Comparison of ENCODE assay signal across 20 mouse cellular contexts in genomic region chr10:68156646-68157245, GRCm38 (mm10).
DNase-seq lines count a peak whose midpoint lies in the region; ATAC-seq lines count a peak whose summit lies in the region.
"Had no signal": no experiment of that assay in that cellular context is flagged by ENCODE, and none has a peak within 500 bp of the region (broad histone marks: within the 10 kb centered on the region; RNA-seq: fewer than 3 reads in every experiment).

No protein-coding gene starts in this region.

- H3K4me1 ChIP-seq in liver, embryonic 12.5 days = peaks cover 62% of the 10 kb centered on the region
- peaks cover 14% of the 10 kb centered on the region for H3K4me1 ChIP-seq in intestine, embryonic 16.5 days (ENCODE audit: control insufficient read depth, insufficient read depth, low read length)
- peaks cover 23% of the 10 kb centered on the region for H3K4me1 ChIP-seq in midbrain, embryonic 13.5 days (replicated peaks)
- H3K4me1 ChIP-seq: embryonic facial prominence, embryonic 12.5 days had no signal

- H3K9me3 ChIP-seq in liver, embryonic 12.5 days (replicated peaks) = no peaks in the 10 kb centered on the region
- peaks cover 5% of the 10 kb centered on the region; the same call in 1 of the 2 replicates for H3K9me3 ChIP-seq in intestine, embryonic 16.5 days (ENCODE audit: control insufficient read depth, low read length)
- H3K9me3 ChIP-seq in midbrain, embryonic 13.5 days = no peaks in the 10 kb centered on the region
- H3K9me3 ChIP-seq: hindbrain, embryonic 13.5 days; limb, embryonic 15.5 days; midbrain, embryonic 15.5 days had no signal

- peaks cover 6% of the 10 kb centered on the region; the same call in 1 of the 2 replicates for H3K36me3 ChIP-seq in liver, embryonic 12.5 days
- H3K36me3 ChIP-seq in intestine, embryonic 16.5 days (ENCODE audit: control insufficient read depth, insufficient read depth, low read length) = no peaks in the 10 kb centered on the region
- H3K36me3 ChIP-seq in midbrain, embryonic 13.5 days = no peaks in the 10 kb centered on the region
- H3K36me3 ChIP-seq: hindbrain, embryonic 13.5 days; midbrain, embryonic 15.5 days had no signal

- H3K27me3 ChIP-seq in liver, embryonic 12.5 days (replicated peaks) = no peaks in the 10 kb centered on the region
- H3K27me3 ChIP-seq in intestine, embryonic 16.5 days (replicated peaks; ENCODE audit: control insufficient read depth, insufficient read depth, low read length) = no peaks in the 10 kb centered on the region
- no peaks in the 10 kb centered on the region for H3K27me3 ChIP-seq in midbrain, embryonic 13.5 days
- H3K27me3 ChIP-seq: embryonic facial prominence, embryonic 12.5 days; forebrain, embryonic 13.5 days; hindbrain, embryonic 13.5 days; limb, embryonic 15.5 days; midbrain, embryonic 15.5 days; Patski had no signal

- peak overlapping the region; percentile 93 for H3K27ac ChIP-seq in liver, embryonic 12.5 days
- 0 out of 2 replicates have a peak overlapping the region, but pooled peaks have one; percentile 44 for H3K27ac ChIP-seq in intestine, embryonic 16.5 days (ENCODE audit: low read length)
- H3K27ac ChIP-seq in midbrain, embryonic 13.5 days = no peak overlapping the region
- H3K27ac ChIP-seq: embryonic facial prominence, embryonic 12.5 days; forebrain, embryonic 13.5 days; heart, adult 2 months; hindbrain, embryonic 13.5 days; kidney, postnatal 0 days; limb, embryonic 15.5 days; midbrain, embryonic 15.5 days had no signal

- H3K4me2 ChIP-seq in liver, embryonic 12.5 days = peak overlapping the region; percentile 63
- H3K4me2 ChIP-seq in intestine, embryonic 16.5 days (ENCODE audit: low read depth, low read length) = no peak overlapping the region
- no peak overlapping the region for H3K4me2 ChIP-seq in midbrain, embryonic 13.5 days (replicated peaks)
- H3K4me2 ChIP-seq: embryonic facial prominence, embryonic 12.5 days; forebrain, embryonic 13.5 days; hindbrain, embryonic 13.5 days; limb, embryonic 15.5 days; midbrain, embryonic 15.5 days had no signal

- 66% methylated on average over 10 of the region's 10 CpGs for WGBS in liver, embryonic 12.5 days (ENCODE audit: insufficient replicate concordance)
- WGBS in intestine, embryonic 16.5 days = 50% methylated on average over 10 of the region's 10 CpGs
- WGBS in midbrain, embryonic 13.5 days = 76% methylated on average over 10 of the region's 10 CpGs

- peak overlapping the region; percentile 46 for H3K4me3 ChIP-seq in liver, embryonic 12.5 days
- no peak overlapping the region for H3K4me3 ChIP-seq in intestine, embryonic 16.5 days (ENCODE audit: low read length)
- no peak overlapping the region for H3K4me3 ChIP-seq in midbrain, embryonic 13.5 days (replicated peaks)
- H3K4me3 ChIP-seq: embryonic facial prominence, embryonic 12.5 days; forebrain, embryonic 13.5 days; heart, adult 2 months; hindbrain, embryonic 13.5 days; limb, embryonic 15.5 days; midbrain, embryonic 15.5 days had no signal

- no peak for ATAC-seq in liver, embryonic 12.5 days
- ATAC-seq in intestine, embryonic 16.5 days = peak; percentile 48; the same call in 1 of the 2 replicates
- no peak for ATAC-seq in midbrain, embryonic 13.5 days
- ATAC-seq: forebrain, embryonic 13.5 days; midbrain, embryonic 15.5 days; Patski had no signal

- DNase-seq in liver (no peak), NIH3T3 (ENCODE audit: low read depth) (peak; percentile 80)
- no peak for DNase-seq in cerebellum, postnatal 25 days
- DNase-seq in left cerebral cortex, adult 18-20 months (ENCODE audit: low spot score in 2 of 2) = no peak
- DNase-seq: adrenal gland, adult 2 months; cerebellum, adult 2 months; gastrocnemius, postnatal 14 days; heart, adult 2 months; lung, postnatal 10 days; thymus, adult 18-20 months had no signal

- peak overlapping the region; percentile 59 for H3K9ac ChIP-seq in liver, embryonic 12.5 days
- H3K9ac ChIP-seq in intestine, embryonic 16.5 days (ENCODE audit: low read depth, low read length) = no peak overlapping the region
- H3K9ac ChIP-seq in midbrain, embryonic 13.5 days (replicated peaks) = no peak overlapping the region
- H3K9ac ChIP-seq: embryonic facial prominence, embryonic 12.5 days; forebrain, embryonic 13.5 days; hindbrain, embryonic 13.5 days; limb, embryonic 15.5 days; midbrain, embryonic 15.5 days had no signal
